Mouse (Mus musculus) liver, adult (tissue): Measurements from ENCODE around the gene Hpn.

ENCODE experiments used
- GATA4 ChIP-seq: IDR thresholded peaks from 2 replicates; pipeline ENCODE4 v1.6.1; 2014; ENCODE audit warnings: mild to moderate bottlenecking, low read length; ENCODE audit not compliant: insufficient replicate concordance

The Hpn gene

GRCm38 (mm10) chr7:31107781-31108180 lies 7.3 kb downstream of the Hpn start:
- TF ChIP-seq GATA4, result no peak

- TF ChIP-seq GATA4, result no peak
Observed at GRCm38 (mm10) chr7:31106166-31106565, 8.9 kb downstream of the Hpn start.

- no peak for TF ChIP-seq GATA4
Observed at GRCm38 (mm10) chr7:31105061-31105768, 9.9 kb downstream of the Hpn start.

- TF ChIP-seq GATA4, result no peak
Observed at GRCm38 (mm10) chr7:31100786-31101185, 14.3 kb downstream of the Hpn start.

GRCm38 (mm10) chr7:31099612-31099982 lies 15.5 kb downstream of the Hpn start:
- no peak for TF ChIP-seq GATA4

- no peak for TF ChIP-seq GATA4
Observed at GRCm38 (mm10) chr7:31098697-31099611, 16.1 kb downstream of the Hpn start.

GRCm38 (mm10) chr7:31097583-31098248 lies 17.4 kb downstream of the Hpn start:
- TF ChIP-seq GATA4, result no peak

- TF ChIP-seq GATA4, result no peak
Observed at GRCm38 (mm10) chr7:31096892-31097564, 18.1 kb downstream of the Hpn start.

GRCm38 (mm10) chr7:31094774-31095501 lies 20.2 kb downstream of the Hpn start:
- TF ChIP-seq GATA4, result no peak

GRCm38 (mm10) chr7:31089721-31090120 lies 25.4 kb downstream of the Hpn start:
- TF ChIP-seq GATA4, result no peak

GRCm38 (mm10) chr7:31088206-31088605 lies 26.9 kb downstream of the Hpn start:
- no peak for TF ChIP-seq GATA4

GRCm38 (mm10) chr7:31087262-31087661 lies 27.8 kb downstream of the Hpn start:
- TF ChIP-seq GATA4, result no peak

- no peak for TF ChIP-seq GATA4
Observed at GRCm38 (mm10) chr7:31086175-31086755, 28.8 kb downstream of the Hpn start.

GRCm38 (mm10) chr7:31085171-31085570 lies 29.9 kb downstream of the Hpn start:
- no peak for TF ChIP-seq GATA4
